Mouse (Mus musculus) C2C12 (cell line): ENCODE measurements around the gene Zfp513. TPM values are rescaled to one million over a fixed set of nuclear protein-coding genes. Genes with fewer than 3 reads are reported as not detected.

Experiments used
- H3K27me3 ChIP-seq: one replicate; pipeline ENCODE4 v1.6.1; 2011; ENCODE audit not compliant: control insufficient read depth, insufficient read depth, insufficient read length
- H3K36me3 ChIP-seq: one replicate; pipeline ENCODE4 v1.6.1; 2011; ENCODE audit not compliant: control insufficient read depth, insufficient read depth
- H3K4me3 ChIP-seq: one replicate; pipeline ENCODE4 v1.5.1; 2011; ENCODE audit warnings: mild to moderate bottlenecking, control low read depth; ENCODE audit not compliant: poor library complexity, insufficient read depth, severe bottlenecking
- H3K79me2 ChIP-seq: one replicate; pipeline ENCODE4 v1.6.1; 2011; ENCODE audit not compliant: control insufficient read depth, insufficient read depth
- H3K79me3 ChIP-seq: one replicate; pipeline ENCODE4 v1.6.1; 2011; ENCODE audit warnings: low read depth, control low read depth
- H3ac ChIP-seq: one replicate; pipeline ENCODE3; 2011; ENCODE audit warnings: low read depth; ENCODE audit not compliant: control insufficient read depth, insufficient read length
- CEBPB ChIP-seq: IDR thresholded peaks from one replicate; pipeline ENCODE4 v1.6.1; 2011; ENCODE audit warnings: low read depth, mild to moderate bottlenecking, control low read depth, moderate library complexity
- CTCF ChIP-seq: IDR thresholded peaks from one replicate; pipeline ENCODE4 v1.5.1; 2011; ENCODE audit not compliant: control insufficient read depth, insufficient read depth, insufficient read length
- FOSL1 ChIP-seq: IDR thresholded peaks from one replicate; pipeline ENCODE4 v1.8.0; 2011; ENCODE audit warnings: mild to moderate bottlenecking, low read length; ENCODE audit not compliant: poor library complexity, insufficient read depth, severe bottlenecking
- MAX ChIP-seq: IDR thresholded peaks from one replicate; pipeline ENCODE4 v1.6.1; 2011; ENCODE audit warnings: mild to moderate bottlenecking, control low read depth
- MYOD1 ChIP-seq: IDR thresholded peaks from one replicate; pipeline ENCODE4 v1.6.1; 2011; ENCODE audit warnings: low read depth; ENCODE audit not compliant: control insufficient read depth, insufficient read length
- MYOG ChIP-seq: IDR thresholded peaks from one replicate; pipeline ENCODE4 v1.6.1; 2011; ENCODE audit not compliant: control insufficient read depth, insufficient read length; ENCODE audit errors: extremely low read depth
- USF1 ChIP-seq: IDR thresholded peaks from one replicate; pipeline ENCODE4 v1.6.1; 2011; ENCODE audit warnings: low read depth, mild to moderate bottlenecking, control low read depth, moderate library complexity
- polyA plus RNA-seq: library from polyadenylated mRNA; unstranded; fragments of >200 nt; fragmentation: generic; extraction: Trizol; gene quantifications from one replicate; pipeline ENCODE4 v1.2.1, GENCODE M21; 2012; ENCODE audit warnings: missing spikeins

Gene Zfp513
- polyA plus RNA-seq, 1 experiment: 20.9 TPM

- no peak for TF ChIP-seq CEBPB
- Histone ChIP-seq H3K79me2 (peaks cover 20% of the 10 kb centered on the region), H3K4me3 (no peak overlapping the region), H3K27me3 (no peaks in the 10 kb centered on the region), H3ac (no peak overlapping the region), H3K36me3 (peaks cover 39% of the 10 kb centered on the region), H3K79me3 (peaks cover 7% of the 10 kb centered on the region)
These were observed 13.8 kb downstream of the Zfp513 start for GRCm38 (mm10) chr5:31188223-31188840.

GRCm38 (mm10) chr5:31183678-31184077 lies 18.4 kb downstream of the Zfp513 start:
- no peaks in the 10 kb centered on the region for H3K27me3 ChIP-seq
- H3K79me2 ChIP-seq: peaks cover 26% of the 10 kb centered on the region
- H3K79me3 ChIP-seq: peaks cover 18% of the 10 kb centered on the region
- TF ChIP-seq MYOD1 (no peak), USF1 (no peak), MYOG (no peak), MAX (no peak), FOSL1 (no peak), CTCF (no peak), CEBPB (no peak)
- no peak overlapping the region for H3K4me3 ChIP-seq
- H3K36me3 ChIP-seq: peaks cover 15% of the 10 kb centered on the region
- no peak overlapping the region for H3ac ChIP-seq

- TF ChIP-seq USF1: no peak
- TF ChIP-seq CEBPB: no peak
- no peak for TF ChIP-seq MYOD1
- no peak for TF ChIP-seq MAX
- no peak for TF ChIP-seq CTCF
- TF ChIP-seq FOSL1: no peak
- TF ChIP-seq MYOG: no peak
- no peak overlapping the region for H3ac ChIP-seq
- peaks cover 50% of the 10 kb centered on the region for H3K79me2 ChIP-seq
- H3K4me3 ChIP-seq: no peak overlapping the region
- peaks cover 7% of the 10 kb centered on the region for H3K36me3 ChIP-seq
- no peaks in the 10 kb centered on the region for H3K27me3 ChIP-seq
- peaks cover 42% of the 10 kb centered on the region for H3K79me3 ChIP-seq
These were observed 20.8 kb downstream of the Zfp513 start for GRCm38 (mm10) chr5:31181183-31181770.

GRCm38 (mm10) chr5:31179766-31180630 lies 22.1 kb downstream of the Zfp513 start, which contains the start of the genes Gm29609 and Gtf3c2:
Gene Gm29609 (minus strand): TSS chr5:31179911.
Gene Gtf3c2 (minus strand): TSS chr5:31180144.
- TF ChIP-seq CTCF (no peak), MYOG (no peak), MYOD1 (no peak), USF1 (no peak), FOSL1 (no peak), MAX (no peak), CEBPB (no peak)
- Histone ChIP-seq H3K79me3 (peaks cover 53% of the 10 kb centered on the region), H3K4me3 (peak within 1 kb of the TSS; percentile 98)

GRCm38 (mm10) chr5:31179301-31179765 lies 22.8 kb downstream of the Zfp513 start:
- H3K4me3 ChIP-seq: peak overlapping the region; percentile 98
- peaks cover 17% of the 10 kb centered on the region for H3K36me3 ChIP-seq
- H3K27me3 ChIP-seq: no peaks in the 10 kb centered on the region
- peak overlapping the region; percentile 67 for H3ac ChIP-seq
- peaks cover 60% of the 10 kb centered on the region for H3K79me3 ChIP-seq
- no peak for TF ChIP-seq MYOG
- no peak for TF ChIP-seq FOSL1
- no peak for TF ChIP-seq MYOD1
- no peak for TF ChIP-seq CTCF
- no peak for TF ChIP-seq MAX
- no peak for TF ChIP-seq USF1
- TF ChIP-seq CEBPB: no peak
- H3K79me2 ChIP-seq: peaks cover 69% of the 10 kb centered on the region

More at GRCm38 (mm10) chr5:31179766-31180630, 22.1 kb downstream of the Zfp513 start, which contains the start of the genes Gm29609 and Gtf3c2:
- Histone ChIP-seq H3K79me2 (peaks cover 63% of the 10 kb centered on the region), H3K27me3 (no peaks in the 10 kb centered on the region), H3ac (peak within 1 kb of the TSS; percentile 67), H3K36me3 (peaks cover 11% of the 10 kb centered on the region)
